Mouse (Mus musculus): ENCODE results near the gene Aipl1.
"Not testable (repeated sequence)": the region's sequence is repeated elsewhere in the genome, so short reads cannot be mapped to it uniquely, and the experiment has no call there.

The Aipl1 gene

GRCm38 (mm10) chr11:72016518-72017252, 20.6 kb downstream of the Aipl1 start:
- DNase-seq (ENCODE audit: low spot score): no peak

GRCm38 (mm10) chr11:72014674-72015073, 22.6 kb downstream of the Aipl1 start:
- DNase-seq (ENCODE audit: low spot score): no peak

GRCm38 (mm10) chr11:72011955-72012354, 25.4 kb downstream of the Aipl1 start:
- DNase-seq (ENCODE audit: low spot score): no peak

GRCm38 (mm10) chr11:72010940-72011722, 26.2 kb downstream of the Aipl1 start:
- no peak for DNase-seq (ENCODE audit: low spot score)

GRCm38 (mm10) chr11:72010367-72010766, 26.9 kb downstream of the Aipl1 start:
- no peak for DNase-seq (ENCODE audit: low spot score)

- no peak for DNase-seq (ENCODE audit: low spot score)
Measured at GRCm38 (mm10) chr11:72005547-72005946, 31.8 kb downstream of the Aipl1 start.

- no peak for DNase-seq (ENCODE audit: low spot score)
Measured at GRCm38 (mm10) chr11:72003171-72003570, 34.1 kb downstream of the Aipl1 start.

GRCm38 (mm10) chr11:72002138-72002853, 35.0 kb downstream of the Aipl1 start:
- peak; percentile 42 for DNase-seq (ENCODE audit: low spot score)

- DNase-seq (ENCODE audit: low spot score): no peak
Measured at GRCm38 (mm10) chr11:72000194-72000593, 37.1 kb downstream of the Aipl1 start.

GRCm38 (mm10) chr11:71996805-71997204, 40.5 kb downstream of the Aipl1 start:
- DNase-seq (ENCODE audit: low spot score): peak; percentile 58

GRCm38 (mm10) chr11:71995968-71996511, 41.3 kb downstream of the Aipl1 start:
- peak; percentile 78 for DNase-seq (ENCODE audit: low spot score)

GRCm38 (mm10) chr11:71992438-71992837, 44.9 kb downstream of the Aipl1 start:
- no peak for DNase-seq (ENCODE audit: low spot score)

- DNase-seq (ENCODE audit: low spot score): peak; percentile 71
Measured at GRCm38 (mm10) chr11:71991541-71991940, 45.8 kb downstream of the Aipl1 start.

- DNase-seq (ENCODE audit: low spot score): not testable (repeated sequence)
Measured at GRCm38 (mm10) chr11:71989407-71989806, 47.9 kb downstream of the Aipl1 start.

- DNase-seq (ENCODE audit: low spot score): no peak
Measured at GRCm38 (mm10) chr11:71987159-71988150, 49.9 kb downstream of the Aipl1 start.

- no peak for DNase-seq (ENCODE audit: low spot score)
Measured at GRCm38 (mm10) chr11:71985783-71986182, 51.5 kb downstream of the Aipl1 start.

- DNase-seq (ENCODE audit: low spot score): peak; percentile 17
Measured at GRCm38 (mm10) chr11:71985101-71985711, 52.1 kb downstream of the Aipl1 start.

GRCm38 (mm10) chr11:71984093-71984492, 53.2 kb downstream of the Aipl1 start:
- no peak for DNase-seq (ENCODE audit: low spot score)
